Mouse (Mus musculus): ENCODE data around the gene Cpsf3. TPM values are rescaled to one million over a fixed set of nuclear protein-coding genes. Genes with fewer than 3 reads are reported as not detected.

The Cpsf3 gene
- polyA plus RNA-seq, 1 experiment from 2014 or later: 98.1 TPM

Other genes with a start within 250 kb of the Cpsf3 start
- 43.9 and 45.2 TPM in 2 replicates for gene Itgb1bp1, start 893 bp downstream of the Cpsf3 start, polyA plus RNA-seq (2015; fragmentation: Nextera tagmentation; extraction: Ambion mirVana)
- 46.6 and 55.7 TPM in 2 replicates for gene Iah1, start 31.0 kb downstream of the Cpsf3 start, polyA plus RNA-seq (2015; fragmentation: Nextera tagmentation; extraction: Ambion mirVana)
- 39.6 and 45.3 TPM in 2 replicates for gene Adam17, start 88.2 kb downstream of the Cpsf3 start, polyA plus RNA-seq (2015; fragmentation: Nextera tagmentation; extraction: Ambion mirVana)
- gene Ywhaq, start 132.2 kb downstream of the Cpsf3 start, polyA plus RNA-seq (2015; fragmentation: Nextera tagmentation; extraction: Ambion mirVana): 576 and 606 TPM in 2 replicates

All from stomach, embryonic 16.5 days (tissue).